Mouse (Mus musculus) intestine, postnatal 0 days (tissue): ENCODE data around the gene Dscaml1. TPM values are rescaled to one million over a fixed set of nuclear protein-coding genes. Genes with fewer than 3 reads are reported as not detected.

Experiments used
- ATAC-seq: fragments of 200-750 bp; cut with Nextera tagmentation; 2 replicates; pipeline ENCODE4 v1.8.0; 2017; ENCODE audit warnings: mild to moderate bottlenecking, moderate TSS enrichment, moderate library complexity
- H3K27ac ChIP-seq: fragments of 300-500 bp; sonication (generic); 2 replicates; pipeline ENCODE4 v1.5.1; 2014; ENCODE audit warnings: mild to moderate bottlenecking, low read depth, low read length, moderate library complexity
- H3K27me3 ChIP-seq: fragments of 300-500 bp; sonication (generic); replicated peaks from 2 replicates; pipeline ENCODE4 v1.6.1; 2014; ENCODE audit warnings: low read length, mixed read lengths; ENCODE audit not compliant: control insufficient read depth, insufficient read depth
- H3K36me3 ChIP-seq: fragments of 300-500 bp; sonication (generic); 2 replicates; pipeline ENCODE4 v1.6.1; 2014; ENCODE audit warnings: mild to moderate bottlenecking, moderate library complexity; ENCODE audit not compliant: control insufficient read depth, insufficient read depth
- H3K4me1 ChIP-seq: fragments of 300-500 bp; sonication (generic); replicated peaks from 2 replicates; pipeline ENCODE4 v1.6.1; 2014; ENCODE audit warnings: antibody characterized with exemption, low read length, mixed read lengths; ENCODE audit not compliant: control insufficient read depth, insufficient read depth
- H3K4me2 ChIP-seq: fragments of 300-500 bp; sonication (generic); replicated peaks from 2 replicates; pipeline ENCODE4 v1.6.1; 2014; ENCODE audit warnings: low read depth, mild to moderate bottlenecking, moderate library complexity
- H3K4me3 ChIP-seq: fragments of 300-500 bp; sonication (generic); 2 replicates; pipeline ENCODE4 v1.5.1; 2014; ENCODE audit warnings: low read depth, low read length
- H3K9ac ChIP-seq: fragments of 300-500 bp; sonication (generic); 2 replicates; pipeline ENCODE4 v1.6.1; 2014; ENCODE audit warnings: mild to moderate bottlenecking, low read depth, low read length
- H3K9me3 ChIP-seq: fragments of 300-500 bp; sonication (generic); 2 replicates; pipeline ENCODE4 v1.6.1; 2016; ENCODE audit warnings: mixed run types; ENCODE audit not compliant: control insufficient read depth
- CTCF ChIP-seq: sonication (generic); IDR thresholded peaks from 2 replicates; pipeline ENCODE4 v1.5.1; 2016; ENCODE audit warnings: low read depth, mild to moderate bottlenecking, control low read depth, antibody characterized with exemption, moderate library complexity
- WGBS: fragments of 180-500 bp; shearing (Covaris S2); extraction: QIAGEN DNeasy Blood & Tissue Kit; methylation state at CpG from one replicate; pipeline ENCODE4 v1.1.7; 2014; 5-methylcytosine and 5-hydroxymethylcytosine counted together
- polyA plus RNA-seq: library from polyadenylated mRNA; unstranded; fragments of >200 nt; fragmentation: Nextera tagmentation; extraction: Ambion mirVana; gene quantifications from 2 replicates; pipeline ENCODE4 v1.2.1, GENCODE M21; 2015

Gene Dscaml1
- polyA plus RNA-seq, 1 experiment from 2014 or later, result 0.09 TPM

DNA sequence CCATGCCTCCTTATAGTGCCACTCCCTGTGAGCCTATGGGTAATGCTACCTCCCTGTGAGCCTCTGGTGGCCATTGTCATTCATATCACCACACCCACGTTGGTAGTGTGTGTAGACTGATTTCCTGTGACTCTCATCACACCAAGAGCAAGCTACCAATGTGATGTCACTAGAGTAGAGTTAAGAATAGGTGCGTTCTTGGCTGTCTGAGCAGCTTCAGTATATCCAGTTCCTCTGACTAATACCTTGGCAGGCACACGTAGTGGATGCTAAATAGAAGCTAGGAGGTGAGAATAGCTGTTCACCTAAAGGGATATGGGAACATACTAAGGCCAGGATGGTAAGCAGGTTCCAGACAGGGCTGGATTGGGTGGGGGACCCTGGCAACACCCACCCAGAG, 143.3 kb downstream of the Dscaml1 start:
- no peak for ATAC-seq
- 75% methylated on average over 3 of the region's 3 CpGs for WGBS
- Histone ChIP-seq H3K9me3 (no peaks in the 10 kb centered on the region), H3K27me3 (no peaks in the 10 kb centered on the region), H3K4me2 (no peak overlapping the region), H3K36me3 (no peaks in the 10 kb centered on the region), H3K4me3 (no peak overlapping the region), H3K9ac (no peak overlapping the region), H3K27ac (no peak overlapping the region), H3K4me1 (no peaks in the 10 kb centered on the region)
- no peak for TF ChIP-seq CTCF

DNA sequence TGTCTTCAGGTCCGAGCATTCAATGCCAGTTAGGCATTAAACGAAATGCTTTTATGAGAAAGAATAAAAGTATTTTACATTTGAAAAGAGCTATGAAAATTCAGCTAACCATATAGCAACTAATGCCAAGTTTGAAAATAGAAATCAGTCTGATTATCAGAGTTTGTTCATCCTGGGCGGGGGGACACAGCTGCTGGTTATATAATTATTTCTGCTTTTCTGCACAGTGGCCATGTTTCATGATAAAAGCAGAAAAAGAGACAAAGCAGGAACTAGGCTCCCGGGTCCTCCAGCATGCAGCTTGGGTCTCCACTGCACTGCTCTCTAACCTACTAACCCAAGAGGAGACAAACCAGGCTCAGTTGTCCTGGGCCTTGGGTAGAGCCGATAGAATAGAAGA, 143.9 kb downstream of the Dscaml1 start:
- H3K4me3 ChIP-seq, result no peak overlapping the region
- no peak overlapping the region for H3K4me2 ChIP-seq
- H3K4me1 ChIP-seq, result no peaks in the 10 kb centered on the region
- no peaks in the 10 kb centered on the region for H3K36me3 ChIP-seq
- H3K27ac ChIP-seq, result no peak overlapping the region
- H3K9ac ChIP-seq, result no peak overlapping the region
- H3K27me3 ChIP-seq, result no peaks in the 10 kb centered on the region
- no peak for TF ChIP-seq CTCF
- no peaks in the 10 kb centered on the region for H3K9me3 ChIP-seq
- ATAC-seq, result no peak
- 83% methylated on average over 5 of the region's 5 CpGs for WGBS

DNA sequence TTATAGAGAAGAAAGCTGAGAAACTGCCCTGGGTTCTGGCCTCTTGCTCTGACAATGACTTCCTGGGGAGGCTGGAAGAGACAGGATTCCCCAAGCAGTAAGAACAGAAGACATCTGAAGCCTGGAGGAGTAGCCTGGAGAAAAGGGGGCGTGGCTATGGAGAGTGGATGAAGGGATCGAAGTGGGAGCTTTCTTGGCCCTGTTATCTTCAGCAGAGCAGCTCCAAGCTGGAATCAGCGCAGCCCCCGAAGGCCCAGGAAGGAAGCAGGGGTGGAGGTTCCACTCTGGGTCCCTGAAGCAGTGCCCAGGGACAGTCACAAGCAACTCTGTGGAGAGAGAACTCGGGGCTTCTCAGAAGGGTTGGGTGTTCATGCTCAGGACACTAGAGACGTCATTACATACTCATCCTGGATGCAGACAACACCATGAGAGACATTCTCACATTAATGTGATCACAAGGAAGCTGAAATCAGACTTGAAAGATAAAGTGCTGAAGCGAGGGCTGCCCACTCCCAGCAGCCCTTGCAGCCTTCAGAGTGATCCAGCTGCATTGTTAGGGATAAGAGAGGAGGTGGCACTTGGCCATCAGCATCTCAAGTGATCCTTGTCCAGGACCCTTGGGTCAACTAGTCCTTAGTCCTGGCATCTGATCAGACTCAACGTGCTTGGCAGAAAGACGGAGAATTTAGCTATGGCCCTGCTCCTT, 146.5 kb downstream of the Dscaml1 start:
- TF ChIP-seq CTCF, result no peak
- no peak for ATAC-seq
- no peak overlapping the region for H3K4me2 ChIP-seq
- no peaks in the 10 kb centered on the region for H3K27me3 ChIP-seq
- no peak overlapping the region for H3K27ac ChIP-seq
- WGBS, result 31% methylated on average over 9 of the region's 9 CpGs
- H3K36me3 ChIP-seq, result no peaks in the 10 kb centered on the region
- H3K4me3 ChIP-seq, result no peak overlapping the region
- H3K9me3 ChIP-seq, result no peaks in the 10 kb centered on the region
- H3K9ac ChIP-seq, result no peak overlapping the region
- H3K4me1 ChIP-seq, result no peaks in the 10 kb centered on the region

DNA sequence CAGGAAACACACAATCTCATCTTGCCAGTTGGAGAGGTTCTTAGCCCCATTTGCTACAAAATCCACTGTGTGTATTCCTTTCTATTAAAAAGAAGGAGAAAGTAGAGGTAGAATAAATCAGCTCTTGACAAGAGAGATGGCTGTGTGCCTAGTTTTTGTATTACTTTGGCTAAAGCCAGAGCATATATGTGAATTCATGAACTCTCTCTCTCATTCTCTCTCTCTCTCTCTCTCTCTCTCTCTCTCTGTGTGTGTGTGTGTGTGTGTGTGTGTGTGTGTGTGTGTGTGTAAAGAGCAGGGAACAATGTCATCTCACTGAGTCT, 147.0 kb downstream of the Dscaml1 start:
- no peak overlapping the region for H3K27ac ChIP-seq
- H3K36me3 ChIP-seq, result no peaks in the 10 kb centered on the region
- H3K4me2 ChIP-seq, result no peak overlapping the region
- H3K4me3 ChIP-seq, result no peak overlapping the region
- H3K4me1 ChIP-seq, result no peaks in the 10 kb centered on the region
- H3K27me3 ChIP-seq, result no peaks in the 10 kb centered on the region
- TF ChIP-seq CTCF, result no peak
- no peak overlapping the region for H3K9ac ChIP-seq
- H3K9me3 ChIP-seq, result no peaks in the 10 kb centered on the region
- no peak for ATAC-seq

DNA sequence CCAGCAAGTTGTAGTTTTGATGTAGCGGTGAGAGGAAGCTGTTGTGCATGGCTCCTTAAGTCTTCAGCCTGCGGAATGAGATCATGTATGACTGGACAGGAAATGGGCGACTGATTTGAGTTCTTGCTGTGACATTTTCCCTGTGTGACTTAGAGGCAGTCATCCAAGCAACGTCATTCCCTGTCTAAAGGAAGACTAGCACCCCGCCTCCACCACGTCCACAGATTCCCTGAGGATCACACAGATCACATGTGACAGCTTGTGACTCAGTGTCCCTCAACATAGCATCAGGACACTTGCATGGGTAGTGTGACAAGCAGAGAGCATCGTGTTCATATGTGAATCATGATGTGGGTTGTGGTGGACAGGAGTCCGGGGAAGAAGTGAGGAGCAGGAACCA, 147.6 kb downstream of the Dscaml1 start:
- H3K36me3 ChIP-seq, result no peaks in the 10 kb centered on the region
- no peaks in the 10 kb centered on the region for H3K9me3 ChIP-seq
- H3K4me1 ChIP-seq, result no peaks in the 10 kb centered on the region
- no peak overlapping the region for H3K9ac ChIP-seq
- TF ChIP-seq CTCF, result no peak
- H3K4me3 ChIP-seq, result no peak overlapping the region
- no peaks in the 10 kb centered on the region for H3K27me3 ChIP-seq
- no peak overlapping the region for H3K27ac ChIP-seq
- H3K4me2 ChIP-seq, result no peak overlapping the region
- WGBS, result 78% methylated on average over 8 of the region's 8 CpGs
- no peak for ATAC-seq

DNA sequence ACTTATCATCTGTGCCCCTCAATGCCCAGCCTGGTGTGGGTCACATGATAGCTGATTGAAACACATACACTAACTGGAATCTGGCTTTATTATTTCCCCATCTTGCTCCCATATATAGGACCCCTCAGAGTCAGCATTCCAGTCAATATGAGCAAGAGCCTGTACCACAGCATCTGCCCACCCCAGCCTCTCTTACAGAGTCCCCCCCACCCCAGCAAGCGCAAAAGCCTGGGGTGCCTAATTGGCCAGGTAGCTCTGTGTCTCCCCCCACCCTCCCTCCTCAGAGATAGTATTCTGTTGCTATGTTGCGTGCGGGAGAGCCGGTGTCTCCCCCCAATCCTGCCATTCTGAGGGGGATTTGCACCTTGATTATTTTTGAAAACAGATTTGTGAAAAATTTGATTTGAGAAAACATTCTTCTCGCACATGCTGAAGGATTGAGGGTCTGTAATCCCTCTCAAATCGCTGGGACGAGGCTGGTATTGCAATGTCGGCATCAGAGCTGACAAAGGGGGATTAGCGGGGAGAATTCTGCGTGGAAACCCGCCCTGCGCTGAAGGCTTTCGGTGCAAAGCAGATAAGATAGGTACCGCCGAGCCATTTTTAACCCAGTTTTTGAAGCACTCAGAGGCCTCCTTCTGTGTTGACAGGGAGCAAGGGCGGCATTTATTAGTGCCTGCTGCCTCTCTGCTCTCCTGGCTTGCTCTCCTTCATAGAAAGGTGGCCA, 153.8 kb downstream of the Dscaml1 start:
- H3K27me3 ChIP-seq, result no peaks in the 10 kb centered on the region
- H3K27ac ChIP-seq, result no peak overlapping the region
- TF ChIP-seq CTCF, result no peak
- H3K4me2 ChIP-seq, result no peak overlapping the region
- H3K4me3 ChIP-seq, result no peak overlapping the region
- H3K36me3 ChIP-seq, result no peaks in the 10 kb centered on the region
- no peak for ATAC-seq
- 59% methylated on average over 16 of the region's 16 CpGs for WGBS
- no peak overlapping the region for H3K9ac ChIP-seq
- no peaks in the 10 kb centered on the region for H3K4me1 ChIP-seq
- no peaks in the 10 kb centered on the region for H3K9me3 ChIP-seq

DNA sequence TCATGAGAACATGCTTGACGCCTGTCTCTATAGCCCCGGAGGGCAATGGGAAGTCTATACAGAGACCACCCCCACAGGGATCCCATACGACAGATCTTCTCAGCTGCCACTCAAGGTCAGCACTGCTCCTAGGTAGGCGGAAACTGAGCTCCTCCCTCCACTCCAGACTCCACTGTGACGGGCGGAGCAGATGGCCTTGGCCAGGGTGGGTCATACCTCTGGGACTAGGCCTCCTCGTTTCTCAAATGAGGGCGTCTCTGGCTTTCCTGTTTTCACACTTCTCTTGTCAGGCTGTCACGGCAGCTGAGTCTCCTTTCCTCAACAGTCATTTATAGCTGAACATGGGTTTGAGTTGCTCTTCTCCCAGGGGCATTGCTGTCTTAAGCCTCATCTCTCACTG, 160.0 kb downstream of the Dscaml1 start:
- Histone ChIP-seq H3K4me2 (no peak overlapping the region), H3K4me1 (no peaks in the 10 kb centered on the region), H3K4me3 (no peak overlapping the region), H3K27ac (no peak overlapping the region), H3K27me3 (no peaks in the 10 kb centered on the region), H3K9me3 (no peaks in the 10 kb centered on the region), H3K36me3 (no peaks in the 10 kb centered on the region), H3K9ac (no peak overlapping the region)
- 48% methylated on average over 9 of the region's 9 CpGs for WGBS
- ATAC-seq, result no peak
- no peak for TF ChIP-seq CTCF
